Mouse (Mus musculus) lung, adult 10 weeks (tissue): Measurements from ENCODE around the gene Draxin. TPM values are rescaled to one million over a fixed set of nuclear protein-coding genes. Genes with fewer than 3 reads are reported as not detected.

Experiments
- polyA plus RNA-seq: library from polyadenylated mRNA; stranded (reverse); fragments of 350-450 nt; fragmentation: Illumina TruSeq; extraction: RNeasy Lipid Tissue Mini Kit (QIAGEN cat#74804); gene quantifications from one replicate; pipeline ENCODE4 v1.2.3, GENCODE M21; 2014; ENCODE audit warnings: low read depth, low replicate concordance; ENCODE audit not compliant: insufficient read depth

Gene Draxin
- 0.10 TPM for polyA plus RNA-seq

GRCm38 (mm10) chr4:148130561-148131413 lies at the start of gene Draxin:
TSS of gene Draxin (minus strand) at chr4:148130698.

GRCm38 (mm10) chr4:148160436-148161390 lies 30.2 kb upstream of the Draxin start, which contains the start of the genes Fbxo44 and Fbxo2:
TSS of gene Fbxo44 (minus strand) at chr4:148160482.
TSS of gene Fbxo2 (plus strand) at chr4:148160621.

DNA sequence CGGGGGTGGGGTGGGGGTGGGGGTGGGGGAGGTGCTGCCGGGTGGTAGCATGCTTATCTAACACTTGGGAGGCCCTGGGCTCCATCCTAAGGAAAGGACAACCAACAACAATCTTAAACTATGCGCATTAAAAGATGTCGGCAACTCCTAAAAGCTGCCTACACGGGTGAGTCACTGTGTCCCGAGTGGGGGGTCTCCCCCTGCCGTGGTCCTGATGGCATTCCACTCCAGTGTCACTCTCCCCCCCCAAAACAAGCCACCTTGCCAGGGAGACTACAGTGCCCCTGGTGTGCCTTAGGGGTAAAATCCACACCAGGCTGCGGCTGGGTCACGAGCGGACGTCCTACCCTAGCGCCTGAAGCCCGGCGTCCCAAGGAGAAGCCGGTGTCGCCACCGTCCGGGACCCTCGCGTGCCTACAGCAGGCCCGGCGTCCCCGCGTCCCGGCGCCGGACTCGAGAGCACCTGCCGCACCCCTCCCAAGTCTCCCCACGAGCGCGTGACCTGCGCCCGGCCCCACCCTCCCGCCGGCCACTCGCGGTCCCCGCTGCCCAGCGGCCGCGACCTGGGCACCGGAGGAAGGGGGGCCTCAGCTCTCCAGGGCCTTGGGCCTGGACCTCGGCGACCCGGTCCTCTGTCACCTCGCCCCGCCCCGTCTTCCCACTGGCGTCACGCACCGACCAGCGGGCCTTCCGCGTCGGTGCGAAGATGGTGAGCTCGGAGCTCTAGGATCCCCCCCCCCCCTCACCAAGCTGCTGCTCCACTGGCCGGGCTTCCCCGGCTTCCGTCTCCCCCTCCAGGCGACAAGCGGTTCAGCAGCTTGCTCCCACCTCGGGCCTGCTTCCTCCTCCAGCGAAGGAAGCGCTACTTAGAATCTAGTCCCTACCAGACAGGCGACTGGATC lies 21.0 kb upstream of the Draxin start, which contains the start of gene Fbxo6:
Gene Fbxo6 (minus strand): TSS at position 874 of the 902 bp plus-strand sequence.

DNA sequence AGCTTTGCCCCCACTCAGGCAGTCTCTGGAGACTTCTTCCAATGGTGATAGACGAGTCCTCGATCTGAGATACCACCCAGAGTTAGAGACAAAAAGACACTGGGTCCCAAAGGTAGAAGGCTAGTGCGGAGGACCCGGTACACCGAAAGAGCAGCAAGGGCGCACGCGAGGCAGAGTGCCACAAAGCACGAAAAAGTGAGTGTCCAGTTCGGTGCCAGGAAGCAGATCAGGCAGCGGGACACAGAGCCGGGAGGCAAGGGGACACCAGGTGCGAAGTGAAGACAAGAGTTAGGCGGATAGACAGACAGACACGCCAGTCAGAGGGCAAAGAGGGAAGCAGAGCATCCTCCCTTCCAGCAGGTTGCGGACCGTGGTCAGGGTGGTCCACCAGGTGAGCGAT lies 365 bp downstream of the Draxin start, which contains the start of gene Mad2l2:
Gene Mad2l2 (plus strand): TSS at position 252 of the 400 bp plus-strand sequence.

GRCm38 (mm10) chr4:148087907-148088527 lies 42.5 kb downstream of the Draxin start, which contains the start of gene Agtrap:
TSS of gene Agtrap (minus strand) at chr4:148088031.

Other genes starting within 250 kb of the Draxin start
- 20.6 TPM for gene Mfn2, start 226.0 kb downstream of the Draxin start, polyA plus RNA-seq
- gene Plod1, start 193.9 kb downstream of the Draxin start, polyA plus RNA-seq = 16.9 TPM
- 26.4 TPM for gene 2510039O18Rik, start 189.8 kb downstream of the Draxin start, polyA plus RNA-seq
- gene Nppb, start 144.9 kb downstream of the Draxin start, polyA plus RNA-seq = 0.69 TPM
- 73.5 TPM for gene Nppa, start 130.0 kb downstream of the Draxin start, polyA plus RNA-seq
- gene Clcn6, start 91.9 kb downstream of the Draxin start, polyA plus RNA-seq = 4.0 TPM
- gene Mthfr, start 91.6 kb downstream of the Draxin start, polyA plus RNA-seq = 11.0 TPM
- 16.5 TPM for gene Agtrap, start 42.7 kb downstream of the Draxin start, polyA plus RNA-seq
- 13.9 TPM for gene Mad2l2, start 314 bp downstream of the Draxin start, polyA plus RNA-seq
- 47.4 TPM for gene Fbxo6, start 21.4 kb upstream of the Draxin start, polyA plus RNA-seq
- 7.6 TPM for gene Fbxo44, start 29.8 kb upstream of the Draxin start, polyA plus RNA-seq
- 3.5 TPM for gene Fbxo2, start 29.9 kb upstream of the Draxin start, polyA plus RNA-seq
- gene Disp3, start 157.3 kb upstream of the Draxin start, polyA plus RNA-seq = not detected